Mouse (Mus musculus) myocyte (in vitro differentiated cells): ENCODE measurements around the gene B3galt5. TPM values are rescaled to one million over a fixed set of nuclear protein-coding genes. Genes with fewer than 3 reads are reported as not detected.

ENCODE experiments used
- H3K27me3 ChIP-seq: one replicate; pipeline ENCODE4 v1.6.1; 2011; ENCODE audit not compliant: control insufficient read depth, insufficient read depth, insufficient read length
- H3K36me3 ChIP-seq: one replicate; pipeline ENCODE4 v1.6.1; 2011; ENCODE audit not compliant: control insufficient read depth, insufficient read depth
- H3K4me2 ChIP-seq: one replicate; pipeline ENCODE4 v1.6.1; 2011; ENCODE audit warnings: low read depth, control low read depth
- H3K4me3 ChIP-seq: one replicate; pipeline ENCODE4 v1.5.1; 2011; ENCODE audit warnings: mild to moderate bottlenecking, control low read depth, moderate library complexity
- H3K79me2 ChIP-seq: one replicate; pipeline ENCODE4 v1.6.1; 2011; ENCODE audit not compliant: control insufficient read depth, insufficient read depth
- H3ac ChIP-seq: one replicate; pipeline ENCODE4 v1.6.1; 2011; ENCODE audit not compliant: control insufficient read depth, insufficient read length
- CEBPB ChIP-seq: IDR thresholded peaks from 2 replicates; pipeline ENCODE4 v1.6.1; 2011; ENCODE audit warnings: mild to moderate bottlenecking, moderate library complexity; ENCODE audit not compliant: poor library complexity, insufficient read depth, severe bottlenecking
- E2F4 ChIP-seq: IDR thresholded peaks from one replicate; pipeline ENCODE4 v1.6.1; 2011; ENCODE audit warnings: mild to moderate bottlenecking, control low read depth, moderate library complexity; ENCODE audit not compliant: insufficient read depth
- MAX ChIP-seq: IDR thresholded peaks from one replicate; pipeline ENCODE4 v1.6.1; 2011; ENCODE audit warnings: low read depth, mild to moderate bottlenecking, control low read depth
- MYOD1 ChIP-seq, 3 experiments: IDR thresholded peaks; one replicate each; pipeline ENCODE4 v1.6.1; 2011; ENCODE audit warnings: control low read depth in 2 of 3, low read depth in 2 of 3, mild to moderate bottlenecking in 2 of 3, moderate library complexity in 1 of 3; ENCODE audit not compliant: insufficient read length in 2 of 3, control insufficient read depth in 1 of 3
- MYOG ChIP-seq, 3 experiments: IDR thresholded peaks; one replicate each; pipeline ENCODE4 v1.6.1; 2011; ENCODE audit warnings: control low read depth in 2 of 3, low read depth in 2 of 3, mild to moderate bottlenecking in 2 of 3; ENCODE audit not compliant: insufficient read length in 2 of 3, control insufficient read depth in 1 of 3, insufficient read depth in 1 of 3
- POLR2A ChIP-seq: IDR thresholded peaks from one replicate; pipeline ENCODE4 v1.6.1; 2011; ENCODE audit warnings: low read depth, mild to moderate bottlenecking, control low read depth, moderate library complexity; ENCODE audit not compliant: insufficient read length
- POLR2AphosphoS2 ChIP-seq: IDR thresholded peaks from one replicate; pipeline ENCODE4 v1.6.1; 2011; ENCODE audit warnings: low read depth, control low read depth; ENCODE audit not compliant: insufficient read length
- REST ChIP-seq: IDR thresholded peaks from one replicate; pipeline ENCODE4 v1.6.1; 2011; ENCODE audit warnings: mild to moderate bottlenecking, control low read depth, moderate library complexity; ENCODE audit not compliant: insufficient read depth, insufficient read length
- SRF ChIP-seq: IDR thresholded peaks from one replicate; pipeline ENCODE4 v1.6.1; 2011; ENCODE audit warnings: low read depth; ENCODE audit not compliant: control insufficient read depth, insufficient read length
- TCF12 ChIP-seq: IDR thresholded peaks from one replicate; pipeline ENCODE4 v1.6.1; 2011; ENCODE audit warnings: mild to moderate bottlenecking, control low read depth; ENCODE audit not compliant: poor library complexity, insufficient read depth, severe bottlenecking
- TCF3 ChIP-seq: IDR thresholded peaks from one replicate; pipeline ENCODE4 v1.6.1; 2011; ENCODE audit warnings: low read depth, control low read depth; ENCODE audit not compliant: insufficient read length
- USF1 ChIP-seq: IDR thresholded peaks from one replicate; pipeline ENCODE4 v1.6.1; 2011; ENCODE audit warnings: low read depth, mild to moderate bottlenecking, control low read depth, moderate library complexity
- polyA plus RNA-seq: library from polyadenylated mRNA; unstranded; fragments of >200 nt; fragmentation: generic; extraction: Trizol; gene quantifications from one replicate; pipeline ENCODE4 v1.2.1, GENCODE M21; 2012; ENCODE audit warnings: missing spikeins

The B3galt5 gene
- polyA plus RNA-seq, 1 experiment = 5.0 TPM

- H3K79me2 ChIP-seq = no peaks in the 10 kb centered on the region
Measured at GRCm38 (mm10) chr16:96221959-96222358, 13.6 kb upstream of the B3galt5 start.

DNA sequence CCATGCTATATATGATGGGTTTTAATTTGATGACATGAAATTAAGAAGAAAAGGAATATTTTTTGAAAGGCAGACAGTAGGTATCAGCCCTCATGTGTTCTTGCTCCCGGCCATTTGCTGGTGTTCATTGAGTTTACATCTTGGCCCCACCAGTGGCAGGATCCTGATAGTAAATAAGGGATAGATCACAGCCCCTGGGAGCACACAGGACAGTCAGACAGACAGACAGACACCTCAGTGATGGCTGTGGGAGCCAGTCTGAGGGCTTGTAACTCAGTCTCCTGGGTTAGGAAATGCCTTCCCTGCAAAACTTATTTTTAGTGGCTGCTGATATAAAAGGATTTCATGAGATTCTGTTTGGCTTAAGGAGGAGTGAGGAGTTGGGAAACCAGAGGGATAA is 13.1 kb upstream of the B3galt5 start:
- H3K27me3 ChIP-seq = no peaks in the 10 kb centered on the region
- H3K36me3 ChIP-seq = no peaks in the 10 kb centered on the region
- no peak overlapping the region for H3K4me3 ChIP-seq
- no peak overlapping the region for H3ac ChIP-seq
- no peak for TF ChIP-seq E2F4
- no peak for TF ChIP-seq POLR2AphosphoS2
- TF ChIP-seq MYOG (IDR thresholded peaks at IDR 0.05; ENCODE audit: control insufficient read depth in 1 of 3, insufficient read depth in 1 of 3, insufficient read length in 2 of 3, low read depth in 2 of 3) = no peak
- no peak for TF ChIP-seq MAX
- no peak for TF ChIP-seq REST
- TF ChIP-seq TCF12 = no peak
- no peak for TF ChIP-seq POLR2A
- TF ChIP-seq CEBPB = no peak
- TF ChIP-seq USF1 = no peak
- no peak for TF ChIP-seq TCF3
- no peak for TF ChIP-seq MYOD1 (IDR thresholded peaks at IDR 0.05; ENCODE audit: control insufficient read depth in 1 of 3, insufficient read length in 2 of 3, low read depth in 2 of 3)
- TF ChIP-seq SRF = no peak
- no peaks in the 10 kb centered on the region for H3K79me2 ChIP-seq
- no peak overlapping the region for H3K4me2 ChIP-seq

More at GRCm38 (mm10) chr16:96221959-96222358, 13.6 kb upstream of the B3galt5 start:
- Histone ChIP-seq H3ac (no peak overlapping the region), H3K4me2 (no peak overlapping the region), H3K36me3 (no peaks in the 10 kb centered on the region), H3K27me3 (no peaks in the 10 kb centered on the region), H3K4me3 (no peak overlapping the region)
- no peak for TF ChIP-seq POLR2A
- no peak for TF ChIP-seq E2F4
- TF ChIP-seq POLR2AphosphoS2 = no peak
- TF ChIP-seq TCF3 = no peak
- TF ChIP-seq SRF = no peak
- no peak for TF ChIP-seq MAX
- TF ChIP-seq MYOG (IDR thresholded peaks at IDR 0.05; ENCODE audit: control insufficient read depth in 1 of 3, insufficient read depth in 1 of 3, insufficient read length in 2 of 3, low read depth in 2 of 3) = no peak
- TF ChIP-seq REST = no peak
- no peak for TF ChIP-seq MYOD1 (IDR thresholded peaks at IDR 0.05; ENCODE audit: control insufficient read depth in 1 of 3, insufficient read length in 2 of 3, low read depth in 2 of 3)
- TF ChIP-seq TCF12 = no peak
- no peak for TF ChIP-seq USF1
- TF ChIP-seq CEBPB = no peak

GRCm38 (mm10) chr16:96228438-96228837 is 7.2 kb upstream of the B3galt5 start:
- Histone ChIP-seq H3ac (no peak overlapping the region), H3K4me3 (no peak overlapping the region), H3K36me3 (no peaks in the 10 kb centered on the region), H3K79me2 (no peaks in the 10 kb centered on the region), H3K27me3 (peaks cover 7% of the 10 kb centered on the region), H3K4me2 (no peak overlapping the region)
- TF ChIP-seq TCF12 = no peak
- TF ChIP-seq POLR2A = no peak
- no peak for TF ChIP-seq SRF
- TF ChIP-seq MAX = no peak
- no peak for TF ChIP-seq CEBPB
- no peak for TF ChIP-seq TCF3
- no peak for TF ChIP-seq MYOD1 (IDR thresholded peaks at IDR 0.05; ENCODE audit: control insufficient read depth in 1 of 3, insufficient read length in 2 of 3, low read depth in 2 of 3)
- no peak for TF ChIP-seq USF1
- no peak for TF ChIP-seq REST
- no peak for TF ChIP-seq POLR2AphosphoS2

- TF ChIP-seq POLR2AphosphoS2 = no peak
- H3K27me3 ChIP-seq = peaks cover 12% of the 10 kb centered on the region
- H3K4me2 ChIP-seq = no peak overlapping the region
Measured at GRCm38 (mm10) chr16:96229044-96229555, 6.5 kb upstream of the B3galt5 start.

GRCm38 (mm10) chr16:96230411-96230810 is 5.2 kb upstream of the B3galt5 start:
- no peak overlapping the region for H3K4me3 ChIP-seq
- no peak for TF ChIP-seq E2F4
- no peak for TF ChIP-seq TCF12
- no peak for TF ChIP-seq REST
- TF ChIP-seq MAX = no peak
- no peak for TF ChIP-seq USF1
- no peak for TF ChIP-seq POLR2AphosphoS2
- TF ChIP-seq CEBPB = no peak
- TF ChIP-seq MYOG (IDR thresholded peaks at IDR 0.05; ENCODE audit: control insufficient read depth in 1 of 3, insufficient read depth in 1 of 3, insufficient read length in 2 of 3, low read depth in 2 of 3) = no peak
- no peak for TF ChIP-seq TCF3
- TF ChIP-seq SRF = no peak
- TF ChIP-seq POLR2A = no peak
- no peak for TF ChIP-seq MYOD1 (IDR thresholded peaks at IDR 0.05; ENCODE audit: control insufficient read depth in 1 of 3, insufficient read length in 2 of 3, low read depth in 2 of 3)
- no peak overlapping the region for H3K4me2 ChIP-seq
- H3ac ChIP-seq = no peak overlapping the region
- no peaks in the 10 kb centered on the region for H3K36me3 ChIP-seq
- H3K27me3 ChIP-seq = peaks cover 17% of the 10 kb centered on the region
- no peaks in the 10 kb centered on the region for H3K79me2 ChIP-seq

More at GRCm38 (mm10) chr16:96229044-96229555, 6.5 kb upstream of the B3galt5 start:
- H3K79me2 ChIP-seq = no peaks in the 10 kb centered on the region
- H3ac ChIP-seq = no peak overlapping the region
- H3K4me3 ChIP-seq = no peak overlapping the region
- H3K36me3 ChIP-seq = no peaks in the 10 kb centered on the region
